Mouse (Mus musculus): ENCODE results near the gene Yy1. TPM values are rescaled to one million over a fixed set of nuclear protein-coding genes. Genes with fewer than 3 reads are reported as not detected.
A peak's percentile ranks its signal among the peaks of the same experiment; 100 is the strongest.

The Yy1 gene
- polyA plus RNA-seq, 1 experiment, result 15.3 TPM

GRCm38 (mm10) chr12:108849488-108850022 lies 56.8 kb downstream of the Yy1 start:
- Histone ChIP-seq H3K4me2 (ENCODE audit: low read depth) (no peak overlapping the region), H3K4me3 (no peak overlapping the region), H3ac (ENCODE audit: control insufficient read depth, insufficient read length) (no peak overlapping the region), H3K36me3 (ENCODE audit: control insufficient read depth, insufficient read depth) (no peaks in the 10 kb centered on the region), H3K27me3 (ENCODE audit: control insufficient read depth, insufficient read depth, insufficient read length) (no peaks in the 10 kb centered on the region), H3K79me2 (ENCODE audit: control insufficient read depth, insufficient read depth) (no peaks in the 10 kb centered on the region)
- TF ChIP-seq MYOG (IDR thresholded peaks at IDR 0.05; ENCODE audit: control insufficient read depth in 1 of 3, insufficient read depth in 1 of 3, insufficient read length in 2 of 3, low read depth in 2 of 3) (peak in 1 of 3 experiments; percentile 8), REST (IDR thresholded peaks at IDR 0.05; ENCODE audit: insufficient read depth, insufficient read length) (no peak)

- Histone ChIP-seq H3ac (ENCODE audit: control insufficient read depth, insufficient read length) (no peak overlapping the region), H3K36me3 (ENCODE audit: control insufficient read depth, insufficient read depth) (no peaks in the 10 kb centered on the region), H3K4me3 (no peak overlapping the region), H3K79me2 (ENCODE audit: control insufficient read depth, insufficient read depth) (no peaks in the 10 kb centered on the region), H3K27me3 (ENCODE audit: control insufficient read depth, insufficient read depth, insufficient read length) (no peaks in the 10 kb centered on the region), H3K4me2 (ENCODE audit: low read depth) (no peak overlapping the region)
- TF ChIP-seq TCF12 (IDR thresholded peaks at IDR 0.05; ENCODE audit: insufficient read depth, poor library complexity, severe bottlenecking) (no peak), MAX (IDR thresholded peaks at IDR 0.05; ENCODE audit: low read depth) (no peak), SRF (IDR thresholded peaks at IDR 0.05; ENCODE audit: control insufficient read depth, insufficient read length, low read depth) (no peak), POLR2AphosphoS2 (IDR thresholded peaks at IDR 0.05; ENCODE audit: insufficient read length, low read depth) (no peak), TCF3 (IDR thresholded peaks at IDR 0.05; ENCODE audit: insufficient read length, low read depth) (no peak), REST (IDR thresholded peaks at IDR 0.05; ENCODE audit: insufficient read depth, insufficient read length) (no peak), MYOG (IDR thresholded peaks at IDR 0.05; ENCODE audit: control insufficient read depth in 1 of 3, insufficient read depth in 1 of 3, insufficient read length in 2 of 3, low read depth in 2 of 3) (no peak), MYOD1 (IDR thresholded peaks at IDR 0.05; ENCODE audit: control insufficient read depth in 1 of 3, insufficient read length in 2 of 3, low read depth in 2 of 3) (no peak), E2F4 (IDR thresholded peaks at IDR 0.05; ENCODE audit: insufficient read depth) (no peak), USF1 (IDR thresholded peaks at IDR 0.05; ENCODE audit: low read depth) (no peak), CEBPB (IDR thresholded peaks at IDR 0.05; ENCODE audit: insufficient read depth, poor library complexity, severe bottlenecking) (no peak), POLR2A (IDR thresholded peaks at IDR 0.05; ENCODE audit: insufficient read length, low read depth) (no peak)
Observed at GRCm38 (mm10) chr12:108850129-108850528, 57.4 kb downstream of the Yy1 start.

DNA sequence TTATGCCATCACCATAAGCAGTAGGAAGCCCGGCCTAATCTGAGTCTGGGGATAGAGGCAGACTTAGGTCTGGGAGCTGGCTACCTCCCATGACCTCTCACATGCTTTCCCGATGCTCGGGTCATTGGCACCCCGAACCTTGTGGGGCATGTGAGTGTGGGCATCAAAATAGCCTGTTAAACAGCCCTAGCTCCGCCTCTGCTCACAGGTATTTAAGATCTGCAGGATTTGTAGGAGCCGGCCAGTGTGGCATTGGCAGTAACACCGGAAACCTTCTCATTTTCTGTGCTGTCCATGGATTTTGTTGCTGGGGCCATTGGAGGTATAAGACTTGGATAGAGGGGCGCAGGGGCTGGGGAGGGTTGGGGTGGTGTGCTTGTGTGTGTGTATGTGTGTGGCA lies 58.1 kb downstream of the Yy1 start:
- Histone ChIP-seq H3K4me3 (no peak overlapping the region), H3K79me2 (ENCODE audit: control insufficient read depth, insufficient read depth) (no peaks in the 10 kb centered on the region), H3K4me2 (ENCODE audit: low read depth) (no peak overlapping the region), H3ac (ENCODE audit: control insufficient read depth, insufficient read length) (no peak overlapping the region), H3K36me3 (ENCODE audit: control insufficient read depth, insufficient read depth) (no peaks in the 10 kb centered on the region), H3K27me3 (ENCODE audit: control insufficient read depth, insufficient read depth, insufficient read length) (no peaks in the 10 kb centered on the region)
- TF ChIP-seq POLR2A (IDR thresholded peaks at IDR 0.05; ENCODE audit: insufficient read length, low read depth), result no peak
- no peak for TF ChIP-seq E2F4 (IDR thresholded peaks at IDR 0.05; ENCODE audit: insufficient read depth)
- TF ChIP-seq SRF (IDR thresholded peaks at IDR 0.05; ENCODE audit: control insufficient read depth, insufficient read length, low read depth), result no peak
- no peak for TF ChIP-seq MYOG (IDR thresholded peaks at IDR 0.05; ENCODE audit: control insufficient read depth in 1 of 3, insufficient read depth in 1 of 3, insufficient read length in 2 of 3, low read depth in 2 of 3)
- no peak for TF ChIP-seq TCF12 (IDR thresholded peaks at IDR 0.05; ENCODE audit: insufficient read depth, poor library complexity, severe bottlenecking)
- TF ChIP-seq USF1 (IDR thresholded peaks at IDR 0.05; ENCODE audit: low read depth), result no peak
- no peak for TF ChIP-seq REST (IDR thresholded peaks at IDR 0.05; ENCODE audit: insufficient read depth, insufficient read length)
- no peak for TF ChIP-seq TCF3 (IDR thresholded peaks at IDR 0.05; ENCODE audit: insufficient read length, low read depth)
- no peak for TF ChIP-seq MYOD1 (IDR thresholded peaks at IDR 0.05; ENCODE audit: control insufficient read depth in 1 of 3, insufficient read length in 2 of 3, low read depth in 2 of 3)
- no peak for TF ChIP-seq CEBPB (IDR thresholded peaks at IDR 0.05; ENCODE audit: insufficient read depth, poor library complexity, severe bottlenecking)

DNA sequence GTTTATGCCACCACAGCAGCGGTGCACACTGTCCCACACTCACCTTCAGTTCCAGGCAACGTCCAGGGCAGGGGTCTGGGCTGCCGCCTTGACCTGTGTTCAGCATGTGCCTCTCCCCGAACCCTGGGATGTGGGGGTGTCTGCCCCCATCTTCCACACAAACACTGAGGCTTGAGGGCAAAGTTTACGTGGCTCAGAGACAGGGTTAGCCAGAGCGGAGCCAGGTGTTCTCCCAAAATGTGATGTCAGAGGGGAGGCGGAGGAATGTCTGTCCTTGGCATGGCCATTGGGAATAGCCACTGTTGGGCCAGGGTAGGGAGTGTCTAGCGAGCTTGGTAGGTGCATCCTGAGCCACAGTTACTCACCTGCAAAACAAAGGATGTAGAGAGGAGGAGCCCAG lies 60.0 kb downstream of the Yy1 start:
- TF ChIP-seq SRF (IDR thresholded peaks at IDR 0.05; ENCODE audit: control insufficient read depth, insufficient read length, low read depth) (no peak), POLR2AphosphoS2 (IDR thresholded peaks at IDR 0.05; ENCODE audit: insufficient read length, low read depth) (no peak), MYOG (IDR thresholded peaks at IDR 0.05; ENCODE audit: control insufficient read depth in 1 of 3, insufficient read depth in 1 of 3, insufficient read length in 2 of 3, low read depth in 2 of 3) (no peak), TCF3 (IDR thresholded peaks at IDR 0.05; ENCODE audit: insufficient read length, low read depth) (no peak), E2F4 (IDR thresholded peaks at IDR 0.05; ENCODE audit: insufficient read depth) (no peak), TCF12 (IDR thresholded peaks at IDR 0.05; ENCODE audit: insufficient read depth, poor library complexity, severe bottlenecking) (no peak), USF1 (IDR thresholded peaks at IDR 0.05; ENCODE audit: low read depth) (no peak), MAX (IDR thresholded peaks at IDR 0.05; ENCODE audit: low read depth) (no peak), REST (IDR thresholded peaks at IDR 0.05; ENCODE audit: insufficient read depth, insufficient read length) (no peak), POLR2A (IDR thresholded peaks at IDR 0.05; ENCODE audit: insufficient read length, low read depth) (no peak), MYOD1 (IDR thresholded peaks at IDR 0.05; ENCODE audit: control insufficient read depth in 1 of 3, insufficient read length in 2 of 3, low read depth in 2 of 3) (no peak), CEBPB (IDR thresholded peaks at IDR 0.05; ENCODE audit: insufficient read depth, poor library complexity, severe bottlenecking) (no peak)
- H3K4me2 ChIP-seq (ENCODE audit: low read depth), result no peak overlapping the region
- no peaks in the 10 kb centered on the region for H3K36me3 ChIP-seq (ENCODE audit: control insufficient read depth, insufficient read depth)
- no peak overlapping the region for H3ac ChIP-seq (ENCODE audit: control insufficient read depth, insufficient read length)
- no peaks in the 10 kb centered on the region for H3K79me2 ChIP-seq (ENCODE audit: control insufficient read depth, insufficient read depth)
- H3K4me3 ChIP-seq, result no peak overlapping the region
- no peaks in the 10 kb centered on the region for H3K27me3 ChIP-seq (ENCODE audit: control insufficient read depth, insufficient read depth, insufficient read length)

- no peak overlapping the region for H3K4me3 ChIP-seq
- no peaks in the 10 kb centered on the region for H3K27me3 ChIP-seq (ENCODE audit: control insufficient read depth, insufficient read depth, insufficient read length)
- no peaks in the 10 kb centered on the region for H3K36me3 ChIP-seq (ENCODE audit: control insufficient read depth, insufficient read depth)
- H3ac ChIP-seq (ENCODE audit: control insufficient read depth, insufficient read length), result no peak overlapping the region
- no peaks in the 10 kb centered on the region for H3K79me2 ChIP-seq (ENCODE audit: control insufficient read depth, insufficient read depth)
- H3K4me2 ChIP-seq (ENCODE audit: low read depth), result no peak overlapping the region
- TF ChIP-seq CEBPB (IDR thresholded peaks at IDR 0.05; ENCODE audit: insufficient read depth, poor library complexity, severe bottlenecking) (no peak), E2F4 (IDR thresholded peaks at IDR 0.05; ENCODE audit: insufficient read depth) (no peak)
Observed at GRCm38 (mm10) chr12:108855081-108855480, 62.3 kb downstream of the Yy1 start.
